Mouse (Mus musculus) urinary bladder, adult 2 months (tissue): ENCODE measurements around the gene Rnf151. TPM values are rescaled to one million over a fixed set of nuclear protein-coding genes. Genes with fewer than 3 reads are reported as not detected.
"Not testable (repeated sequence)": the region's sequence is repeated elsewhere in the genome, so short reads cannot be mapped to it uniquely, and the experiment has no call there.

Source experiments
- DNase-seq: peaks from one replicate; pipeline ENCODE4 v3.0.0; 2022; ENCODE audit warnings: low spot score
- polyA plus RNA-seq: library from polyadenylated mRNA; depleted of rRNA; stranded (reverse); fragments of >200 nt; gene quantifications from 2 replicates; pipeline ENCODE4 v1.2.3, GENCODE M21; 2012; rRNA removed

Rnf151 gene
- polyA plus RNA-seq, 1 experiment, result 0.30 TPM

GRCm38 (mm10) chr17:24667416-24667815 lies 50.4 kb downstream of the Rnf151 start:
- DNase-seq, result peak; percentile 30

- DNase-seq, result not testable (repeated sequence)
These were observed 50.9 kb downstream of the Rnf151 start for GRCm38 (mm10) chr17:24667011-24667410.

Other genes starting within 250 kb of the Rnf151 start
- gene E4f1, start 247.8 kb downstream of the Rnf151 start, polyA plus RNA-seq, result 55.8 and 61.5 TPM in 2 replicates
- gene Pgp, start 247.7 kb downstream of the Rnf151 start, polyA plus RNA-seq, result 31.8 and 33.5 TPM in 2 replicates
- 0.10 and 0.19 TPM in 2 replicates for gene Bricd5, start 244.2 kb downstream of the Rnf151 start, polyA plus RNA-seq
- 20.9 and 21.7 TPM in 2 replicates for gene Mlst8, start 239.0 kb downstream of the Rnf151 start, polyA plus RNA-seq
- gene Caskin1, start 229.5 kb downstream of the Rnf151 start, polyA plus RNA-seq, result 0.76 and 1.1 TPM in 2 replicates
- 174 and 223 TPM in 2 replicates for gene Traf7, start 190.1 kb downstream of the Rnf151 start, polyA plus RNA-seq
- gene Rab26, start 183.9 kb downstream of the Rnf151 start, polyA plus RNA-seq, result 1.4 and 1.5 TPM in 2 replicates
- gene Pkd1, start 168.2 kb downstream of the Rnf151 start, polyA plus RNA-seq, result 69.8 and 84.0 TPM in 2 replicates
- gene Tsc2, start 85.4 kb downstream of the Rnf151 start, polyA plus RNA-seq, result 95.3 and 112 TPM in 2 replicates
- gene Nthl1, start 85.4 kb downstream of the Rnf151 start, polyA plus RNA-seq, result 21.7 and 22.0 TPM in 2 replicates
- gene Slc9a3r2, start 67.7 kb downstream of the Rnf151 start, polyA plus RNA-seq, result 59.2 and 63.5 TPM in 2 replicates
- 0.62 and 0.80 TPM in 2 replicates for gene Npw, start 59.6 kb downstream of the Rnf151 start, polyA plus RNA-seq
- 42.9 and 54.2 TPM in 2 replicates for gene Zfp598, start 48.4 kb downstream of the Rnf151 start, polyA plus RNA-seq
- 0.58 and 0.62 TPM in 2 replicates for gene Syngr3, start 28.1 kb downstream of the Rnf151 start, polyA plus RNA-seq
- gene Gfer, start 21.9 kb downstream of the Rnf151 start, polyA plus RNA-seq, result 21.0 and 23.7 TPM in 2 replicates
- gene Noxo1, start 21.8 kb downstream of the Rnf151 start, polyA plus RNA-seq, result 7.6 and 10.7 TPM in 2 replicates
- gene Tbl3, start 10.4 kb downstream of the Rnf151 start, polyA plus RNA-seq, result 31.4 and 34.8 TPM in 2 replicates
- gene Rps2, start 53 bp upstream of the Rnf151 start, polyA plus RNA-seq, result 1,660 and 1,865 TPM in 2 replicates
- 298 and 302 TPM in 2 replicates for gene Ndufb10, start 6.4 kb upstream of the Rnf151 start, polyA plus RNA-seq
- 0.19 and 0.29 TPM in 2 replicates for gene Rpl3l, start 9.8 kb upstream of the Rnf151 start, polyA plus RNA-seq
- gene Msrb1, start 18.6 kb upstream of the Rnf151 start, polyA plus RNA-seq, result 195 and 227 TPM in 2 replicates
- 0.43 and 0.77 TPM in 2 replicates for gene Hs3st6, start 34.9 kb upstream of the Rnf151 start, polyA plus RNA-seq
- 0.75 and 0.83 TPM in 2 replicates for gene Meiob, start 86.2 kb upstream of the Rnf151 start, polyA plus RNA-seq
- 52.8 and 75.6 TPM in 2 replicates for gene Hagh, start 122.1 kb upstream of the Rnf151 start, polyA plus RNA-seq
- gene Fahd1, start 132.3 kb upstream of the Rnf151 start, polyA plus RNA-seq, result 20.5 and 21.0 TPM in 2 replicates
- gene Igfals, start 147.9 kb upstream of the Rnf151 start, polyA plus RNA-seq, result 0.94 and 1.7 TPM in 2 replicates
- gene Nubp2, start 168.3 kb upstream of the Rnf151 start, polyA plus RNA-seq, result 17.6 and 22.4 TPM in 2 replicates
- gene Spsb3, start 168.6 kb upstream of the Rnf151 start, polyA plus RNA-seq, result 30.2 and 34.8 TPM in 2 replicates
- 34.7 and 40.0 TPM in 2 replicates for gene Eme2, start 177.0 kb upstream of the Rnf151 start, polyA plus RNA-seq
- 75.8 and 85.5 TPM in 2 replicates for gene Mrps34, start 177.1 kb upstream of the Rnf151 start, polyA plus RNA-seq
- 64.2 and 64.4 TPM in 2 replicates for gene Nme3, start 178.4 kb upstream of the Rnf151 start, polyA plus RNA-seq
- gene Mapk8ip3, start 218.9 kb upstream of the Rnf151 start, polyA plus RNA-seq, result 86.0 and 88.1 TPM in 2 replicates
- 17.8 and 22.6 TPM in 2 replicates for gene Jpt2, start 242.6 kb upstream of the Rnf151 start, polyA plus RNA-seq